ENCODE assay signal across 23 mouse cellular contexts in genomic region chr9:35442476-35442875, GRCm38 (mm10). TPM values are rescaled to one million over a fixed set of nuclear protein-coding genes. Genes with fewer than 3 reads are reported as not detected.
DNase-seq lines count a peak whose midpoint lies in the region; ATAC-seq lines count a peak whose summit lies in the region.
"Had no signal": no experiment of that assay in that cellular context is flagged by ENCODE, and none has a peak within 500 bp of the region (broad histone marks: within the 10 kb centered on the region; RNA-seq: fewer than 3 reads in every experiment).

No protein-coding gene starts in this region.

- H3K9me3 ChIP-seq in midbrain, embryonic 12.5 days = no peaks in the 10 kb centered on the region
- H3K9me3 ChIP-seq in midbrain, embryonic 14.5 days (ENCODE audit: control insufficient read depth, low read length) = no peaks in the 10 kb centered on the region
- H3K9me3 ChIP-seq in embryonic facial prominence, embryonic 10.5 days = no peaks in the 10 kb centered on the region
- H3K9me3 ChIP-seq: hindbrain, embryonic 15.5 days; limb, embryonic 12.5 days; liver, embryonic 13.5 days had no signal

- peak; percentile 29 for DNase-seq in heart, adult 11 months
- no peak for DNase-seq in heart, postnatal 25 days (ENCODE audit: low spot score)
- no peak for DNase-seq in midbrain, embryonic 14.5 days
- DNase-seq in embryonic facial prominence, embryonic 10.5 days (ENCODE audit: low spot score) = no peak
- no peak for DNase-seq in kidney, postnatal 36 days
- DNase-seq in kidney, postnatal 4 days = no peak
- DNase-seq: adrenal gland, adult 8-10 months; cerebellum, adult 18-20 months; cerebellum, postnatal 25 days; gastrocnemius, postnatal 36 days; heart, postnatal 36 days; kidney, adult 9 months; kidney, postnatal 14 days; layer of hippocampus, postnatal 36 days; liver, embryonic 13.5 days; lung, adult 2 months; lung, postnatal 14 days; thymus, postnatal 25 days had no signal

- peaks cover 27% of the 10 kb centered on the region for H3K4me1 ChIP-seq in midbrain, embryonic 12.5 days
- peaks cover 11% of the 10 kb centered on the region; the same call in 1 of the 2 replicates for H3K4me1 ChIP-seq in midbrain, embryonic 14.5 days (ENCODE audit: control insufficient read depth, insufficient read depth, low read length)
- H3K4me1 ChIP-seq in embryonic facial prominence, embryonic 10.5 days = peaks cover 47% of the 10 kb centered on the region

- H3K4me3 ChIP-seq in midbrain, embryonic 12.5 days = no peak overlapping the region
- H3K4me3 ChIP-seq in midbrain, embryonic 14.5 days (replicated peaks; ENCODE audit: low read depth, low read length) = no peak overlapping the region
- no peak overlapping the region for H3K4me3 ChIP-seq in embryonic facial prominence, embryonic 10.5 days
- H3K4me3 ChIP-seq: hindbrain, embryonic 15.5 days; limb, embryonic 12.5 days; liver, embryonic 13.5 days had no signal

- WGBS in midbrain, embryonic 12.5 days = 4% methylated on average over 5 of the region's 5 CpGs
- 9% methylated on average over 5 of the region's 5 CpGs for WGBS in midbrain, embryonic 14.5 days
- WGBS in embryonic facial prominence, embryonic 10.5 days = 19% methylated on average over 5 of the region's 5 CpGs

- H3K27me3 ChIP-seq in midbrain, embryonic 12.5 days = peaks cover 25% of the 10 kb centered on the region; the same call in 1 of the 2 replicates
- H3K27me3 ChIP-seq in midbrain, embryonic 14.5 days (ENCODE audit: control insufficient read depth, insufficient read depth, low read length) = no peaks in the 10 kb centered on the region
- peaks cover 63% of the 10 kb centered on the region for H3K27me3 ChIP-seq in embryonic facial prominence, embryonic 10.5 days (replicated peaks; ENCODE audit: low read depth, poor library complexity, severe bottlenecking)
- H3K27me3 ChIP-seq: hindbrain, embryonic 15.5 days; limb, embryonic 12.5 days; liver, embryonic 13.5 days had no signal

- H3K36me3 ChIP-seq in midbrain, embryonic 12.5 days = peaks cover 5% of the 10 kb centered on the region; the same call in 1 of the 2 replicates
- no peaks in the 10 kb centered on the region for H3K36me3 ChIP-seq in midbrain, embryonic 14.5 days (ENCODE audit: control insufficient read depth, insufficient read depth, low read length)
- peaks cover 7% of the 10 kb centered on the region for H3K36me3 ChIP-seq in embryonic facial prominence, embryonic 10.5 days (replicated peaks)
- H3K36me3 ChIP-seq: hindbrain, embryonic 15.5 days; liver, embryonic 13.5 days had no signal

- ATAC-seq in midbrain, embryonic 12.5 days (ENCODE audit: low FRiP score, low read depth) = peak; percentile 69; the same call in 1 of the 2 replicates
- no peak for ATAC-seq in midbrain, embryonic 14.5 days (ENCODE audit: low FRiP score, low TSS enrichment)
- ATAC-seq: activated CD4-positive, CD25-positive, alpha-beta regulatory T cell, adult 4 months; intestine, embryonic 16.5 days had no signal

- H3K9ac ChIP-seq in midbrain, embryonic 12.5 days (replicated peaks) = no peak overlapping the region
- no peak overlapping the region for H3K9ac ChIP-seq in midbrain, embryonic 14.5 days (replicated peaks; ENCODE audit: low read length)
- H3K9ac ChIP-seq: hindbrain, embryonic 15.5 days; limb, embryonic 12.5 days; liver, embryonic 13.5 days had no signal

- intact Hi-C loops in heart, postnatal 25 days (cut with DNase I) = no loop called here

- H3K4me2 ChIP-seq in midbrain, embryonic 12.5 days (replicated peaks) = no peak overlapping the region
- H3K4me2 ChIP-seq in midbrain, embryonic 14.5 days (ENCODE audit: low read length) = no peak overlapping the region
- H3K4me2 ChIP-seq: hindbrain, embryonic 15.5 days; limb, embryonic 12.5 days; liver, embryonic 13.5 days had no signal

- no peak overlapping the region for H3K27ac ChIP-seq in midbrain, embryonic 12.5 days (replicated peaks)
- no peak overlapping the region for H3K27ac ChIP-seq in midbrain, embryonic 14.5 days (replicated peaks; ENCODE audit: low read depth, low read length)
- H3K27ac ChIP-seq in embryonic facial prominence, embryonic 10.5 days (replicated peaks) = 0 out of 2 replicates have a peak overlapping the region, but pooled peaks have one; percentile 24
- H3K27ac ChIP-seq: hindbrain, embryonic 15.5 days; limb, embryonic 12.5 days; liver, embryonic 13.5 days had no signal

RNA-seq across cellular contexts. Expression of gene Cdon, which starts 21.5 kb away (rescaled TPM):
- 10 to 100 TPM; 14.0 to 16.1 TPM for total RNA-seq in heart, postnatal 25 days (2021)
- polyA plus RNA-seq in midbrain, embryonic 12.5 days (2016; fragmentation: Nextera tagmentation; extraction: Ambion mirVana) = 19.7 and 22.8 TPM in 2 replicates
- 3.5 and 6.4 TPM in 2 replicates for polyA plus RNA-seq in midbrain, embryonic 14.5 days (2014; fragmentation: Nextera tagmentation; extraction: Ambion mirVana)
- 9.1 and 9.9 TPM in 2 replicates for polyA plus RNA-seq in embryonic facial prominence, embryonic 10.5 days (2016; fragmentation: Nextera tagmentation; extraction: Ambion mirVana)
